Mouse (Mus musculus) CH12.LX (cell line): ENCODE data around the gene Chp1.
"Not testable (repeated sequence)": the region's sequence is repeated elsewhere in the genome, so short reads cannot be mapped to it uniquely, and the experiment has no call there.

Source experiments
- E2F4 ChIP-seq: IDR thresholded peaks from 2 replicates; pipeline ENCODE4 v1.6.1; 2011; ENCODE audit warnings: low read depth, low read length, improper control_type of control experiment; ENCODE audit not compliant: insufficient replicate concordance
- HCFC1 ChIP-seq: IDR thresholded peaks from 2 replicates; pipeline ENCODE4 v1.6.1; 2012; ENCODE audit warnings: low read depth, mild to moderate bottlenecking, inconsistent platforms, low read length, improper control_type of control experiment
- POLR2A ChIP-seq: IDR thresholded peaks from 2 replicates; pipeline ENCODE4 v1.6.1; 2011; ENCODE audit warnings: low read depth, mild to moderate bottlenecking, improper control_type of control experiment, low read length
- TBP ChIP-seq: conservative IDR thresholded peaks from 2 replicates; pipeline ENCODE4 v1.6.1; 2011; ENCODE audit warnings: low read depth, low read length, improper control_type of control experiment

DNA sequence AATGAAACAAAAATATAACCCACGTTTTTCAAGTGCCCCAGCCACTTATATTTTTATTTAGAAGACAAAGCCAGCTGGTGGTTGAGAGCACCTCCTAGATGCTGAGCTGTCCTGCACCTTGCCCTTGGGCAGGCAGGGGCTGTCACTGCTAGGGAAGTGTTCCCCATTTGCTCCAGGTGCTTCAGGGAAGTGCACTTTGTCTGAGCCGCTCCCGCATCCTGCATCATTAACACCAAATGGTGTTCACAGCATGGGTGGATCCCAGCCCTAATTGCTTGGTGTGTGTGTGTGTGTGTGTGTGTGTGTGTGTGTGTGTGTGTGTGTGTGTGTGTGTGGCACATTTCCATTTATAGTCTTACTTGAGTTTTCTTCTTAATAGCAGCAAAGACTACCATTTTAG, 54.1 kb downstream of the Chp1 start:
- TF ChIP-seq E2F4, TBP, POLR2A, HCFC1: not testable (repeated sequence)
